Mouse (Mus musculus) heart, adult 2 months (tissue): Measurements from ENCODE around the gene Sbk1.

Experiments used
- CTCF ChIP-seq: fragments of 200-600 bp; IDR thresholded peaks from 2 replicates; pipeline ENCODE4 v1.8.1; 2022; ENCODE audit warnings: antibody characterized with exemption, mild to moderate bottlenecking, moderate library complexity
- POLR2A ChIP-seq: fragments of 200-500 bp; IDR thresholded peaks from 2 replicates; pipeline ENCODE4 v1.6.1; 2011; ENCODE audit warnings: mild to moderate bottlenecking, low read depth, low read length, control low read depth; ENCODE audit not compliant: insufficient read depth

DNA sequence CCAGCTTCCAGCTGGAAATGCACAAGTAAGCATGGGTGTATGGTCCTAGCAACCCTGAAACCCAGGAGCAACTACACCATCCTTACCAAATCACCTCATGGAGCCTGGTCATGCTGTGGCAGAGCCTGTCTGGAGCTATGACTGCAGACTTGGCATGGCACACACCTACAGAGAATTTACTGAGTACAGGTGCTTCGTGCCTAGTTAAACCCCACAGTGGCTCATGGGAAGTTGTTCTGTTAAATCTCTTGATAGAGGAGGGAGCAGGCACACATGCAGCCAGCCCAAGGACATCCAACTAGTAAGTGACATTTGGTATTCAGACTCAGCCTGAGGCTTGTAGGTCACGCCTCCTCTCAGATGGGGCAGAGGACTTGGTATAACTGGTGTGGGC lies 15.7 kb downstream of the Sbk1 start:
- TF ChIP-seq CTCF = no peak
- no peak for TF ChIP-seq POLR2A
